Mouse (Mus musculus): ENCODE results near the gene Adamtsl2. TPM values are rescaled to one million over a fixed set of nuclear protein-coding genes. Genes with fewer than 3 reads are reported as not detected.

Gene Adamtsl2
- polyA plus RNA-seq, 2 experiments, result 0.25 to 0.47 TPM

DNA sequence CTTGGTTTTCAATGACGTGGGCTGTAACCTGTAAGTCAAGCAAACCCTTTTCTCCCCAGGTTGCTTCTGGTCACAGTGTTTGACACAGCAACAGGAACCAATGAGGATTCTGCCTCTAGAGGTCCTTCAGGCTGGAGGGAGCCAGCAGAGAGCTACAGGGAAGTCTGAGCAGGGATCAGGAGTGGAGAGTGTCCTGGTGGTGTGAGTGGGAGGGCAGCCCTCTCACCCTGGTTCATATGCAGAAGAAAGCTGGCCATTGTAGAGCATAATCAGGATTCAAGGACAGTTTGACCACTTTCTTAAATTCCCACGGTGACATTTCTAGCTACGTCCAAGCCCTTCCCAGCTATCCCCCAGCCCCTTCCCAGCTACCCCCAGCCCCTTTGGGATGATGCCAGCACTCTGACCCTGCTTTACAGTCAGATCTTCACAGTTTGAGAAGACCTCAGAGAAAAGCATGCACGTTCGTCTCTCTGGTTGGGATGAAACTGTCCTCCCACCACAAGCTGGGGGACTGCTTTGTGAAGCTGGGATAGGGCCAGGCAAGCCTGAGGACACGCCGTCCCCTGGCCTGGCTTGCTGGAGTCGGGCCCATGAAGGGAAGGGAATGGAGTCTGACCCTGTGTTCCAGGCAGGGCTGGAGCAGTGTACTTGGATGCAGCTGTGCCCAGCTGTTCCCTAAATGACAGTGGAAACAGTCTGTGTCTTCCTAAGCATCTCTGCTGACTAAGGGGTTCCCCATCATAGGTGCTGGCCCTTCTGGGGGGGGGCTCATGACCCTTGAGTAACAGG is 33.0 kb upstream of the Adamtsl2 start:
- no peak overlapping the region for H3K27ac ChIP-seq
- ATAC-seq (ENCODE audit: insufficient read depth), result no peak

DNA sequence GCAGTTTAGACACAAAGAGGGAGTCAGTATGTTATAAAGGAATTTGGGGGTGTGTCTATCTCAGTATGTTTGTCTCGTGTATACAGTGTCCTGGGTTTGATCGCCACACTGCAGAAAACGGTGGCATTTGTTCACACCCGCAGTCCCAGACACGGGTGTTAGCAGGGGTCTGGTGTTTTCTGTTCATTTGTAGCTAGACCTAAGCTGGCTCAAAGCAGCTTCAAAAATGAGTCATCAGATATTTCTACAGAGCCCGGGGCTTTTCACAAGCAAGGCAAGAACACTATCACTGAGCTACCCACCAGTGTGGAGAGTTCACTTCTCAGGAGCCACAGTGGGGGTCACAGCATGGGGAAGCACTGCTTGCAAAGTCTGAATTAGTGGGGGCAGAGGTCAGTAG is 29.8 kb upstream of the Adamtsl2 start:
- H3K9ac ChIP-seq (replicated peaks), result no peak overlapping the region
- no peak overlapping the region for H3K27ac ChIP-seq
- H3K36me3 ChIP-seq (replicated peaks; ENCODE audit: control insufficient read depth, insufficient read depth, low read depth), result no peaks in the 10 kb centered on the region
- H3K9me3 ChIP-seq (ENCODE audit: control insufficient read depth, low read length), result no peaks in the 10 kb centered on the region
- ATAC-seq (ENCODE audit: insufficient read depth), result no peak
- H3K4me2 ChIP-seq (ENCODE audit: low read depth), result no peak overlapping the region
- no peaks in the 10 kb centered on the region for H3K27me3 ChIP-seq (ENCODE audit: control insufficient read depth, insufficient read depth, low read length)
- no peak overlapping the region for H3K4me3 ChIP-seq (ENCODE audit: insufficient read depth in 1 of 2, low read depth in 2 of 2, low read length in 2 of 2)
- TF ChIP-seq EP300 (IDR thresholded peaks at IDR 0.05; ENCODE audit: low read depth) (no peak), CTCF (IDR thresholded peaks at IDR 0.05; ENCODE audit: low read depth) (no peak)
- no peak for DNase-seq (ENCODE audit: low read depth in 3 of 3, low spot score in 3 of 3)
- peaks cover 0 to 2% of the 10 kb centered on the region in 2 experiments; a peak in 2 of 4 replicates for H3K4me1 ChIP-seq (replicated peaks; ENCODE audit: control insufficient read depth in 2 of 2, insufficient read depth in 2 of 2, low read length in 1 of 2)
- WGBS (ENCODE audit: insufficient replicate concordance), result 54% methylated on average over 6 of the region's 6 CpGs

More for the DNA sequence above, 33.0 kb upstream of the Adamtsl2 start:
- no peak overlapping the region for H3K9ac ChIP-seq (replicated peaks)
- DNase-seq (ENCODE audit: low read depth in 3 of 3, low spot score in 3 of 3), result no peak
- peaks cover 0 to 9% of the 10 kb centered on the region in 2 experiments; a peak in 2 of 4 replicates for H3K4me1 ChIP-seq (replicated peaks; ENCODE audit: control insufficient read depth in 2 of 2, insufficient read depth in 2 of 2, low read length in 1 of 2)
- 47% methylated on average over 8 of the region's 8 CpGs for WGBS (ENCODE audit: insufficient replicate concordance)
- no peak overlapping the region for H3K4me2 ChIP-seq (ENCODE audit: low read depth)
- TF ChIP-seq EP300 (IDR thresholded peaks at IDR 0.05; ENCODE audit: low read depth) (no peak), CTCF (IDR thresholded peaks at IDR 0.05; ENCODE audit: low read depth) (no peak)
- H3K36me3 ChIP-seq (replicated peaks; ENCODE audit: control insufficient read depth, insufficient read depth, low read depth), result no peaks in the 10 kb centered on the region
- no peak overlapping the region for H3K4me3 ChIP-seq (ENCODE audit: insufficient read depth in 1 of 2, low read depth in 2 of 2, low read length in 2 of 2)
- H3K9me3 ChIP-seq (ENCODE audit: control insufficient read depth, low read length), result no peaks in the 10 kb centered on the region
- H3K27me3 ChIP-seq (ENCODE audit: control insufficient read depth, insufficient read depth, low read length), result no peaks in the 10 kb centered on the region

DNA sequence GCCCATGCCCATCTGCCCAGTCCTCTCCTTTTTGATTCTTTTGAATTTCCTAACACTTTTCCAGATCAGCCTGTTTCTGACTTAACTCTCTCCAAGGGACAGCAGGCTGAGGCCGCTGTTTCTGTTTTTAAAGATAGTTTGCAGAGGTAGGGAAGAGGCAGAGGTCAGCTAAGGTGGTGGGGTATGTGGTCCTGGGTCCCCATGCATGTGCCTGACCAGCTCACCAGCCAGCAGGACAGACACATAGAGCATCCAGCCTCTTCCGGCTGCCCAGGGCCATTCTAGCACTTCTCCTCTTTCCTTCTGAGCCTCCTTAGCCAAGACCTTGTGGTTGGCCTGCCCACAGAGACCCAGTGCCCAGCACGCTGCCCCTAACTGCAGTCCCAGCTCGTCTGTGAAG is 20.9 kb upstream of the Adamtsl2 start:
- WGBS (ENCODE audit: insufficient replicate concordance), result 28% methylated on average over 4 of the region's 4 CpGs
- Histone ChIP-seq H3K36me3 (replicated peaks; ENCODE audit: control insufficient read depth, insufficient read depth, low read depth) (no peaks in the 10 kb centered on the region), H3K4me1 (replicated peaks; ENCODE audit: control insufficient read depth in 2 of 2, insufficient read depth in 2 of 2, low read length in 1 of 2) (peaks cover 0 to 7% of the 10 kb centered on the region in 2 experiments; a peak in 1 of 4 replicates), H3K9me3 (ENCODE audit: control insufficient read depth, low read length) (no peaks in the 10 kb centered on the region), H3K9ac (replicated peaks) (no peak overlapping the region), H3K27me3 (ENCODE audit: control insufficient read depth, insufficient read depth, low read length) (no peaks in the 10 kb centered on the region), H3K4me3 (ENCODE audit: insufficient read depth in 1 of 2, low read depth in 2 of 2, low read length in 2 of 2) (no peak overlapping the region), H3K4me2 (ENCODE audit: low read depth) (no peak overlapping the region), H3K27ac (no peak overlapping the region)
- no peak for TF ChIP-seq CTCF (IDR thresholded peaks at IDR 0.05; ENCODE audit: low read depth)
- TF ChIP-seq EP300 (IDR thresholded peaks at IDR 0.05; ENCODE audit: low read depth), result no peak
- ATAC-seq (ENCODE audit: insufficient read depth), result no peak
- no peak for DNase-seq (ENCODE audit: low read depth in 3 of 3, low spot score in 3 of 3)

DNA sequence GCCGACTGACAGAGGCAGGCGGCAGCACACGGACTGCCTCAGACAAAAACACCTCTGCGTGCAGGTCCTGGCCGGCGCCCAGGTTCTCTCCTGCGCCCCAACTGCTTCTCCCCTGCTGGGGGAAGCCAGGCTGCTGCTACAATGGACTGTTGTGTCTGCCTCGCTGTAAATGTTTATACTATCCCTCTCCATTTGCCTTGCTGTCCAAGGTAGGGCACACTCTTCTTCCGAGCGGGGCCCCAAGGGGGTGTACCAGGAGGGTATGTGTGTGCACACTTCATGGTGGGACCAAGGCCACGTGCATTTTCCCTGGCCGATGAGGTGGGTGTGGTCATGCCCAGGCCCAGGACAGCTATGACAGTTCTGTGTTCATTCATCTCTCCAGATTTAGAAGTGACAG is 20.4 kb upstream of the Adamtsl2 start:
- H3K4me2 ChIP-seq (ENCODE audit: low read depth), result no peak overlapping the region
- H3K36me3 ChIP-seq (replicated peaks; ENCODE audit: control insufficient read depth, insufficient read depth, low read depth), result no peaks in the 10 kb centered on the region
- H3K9me3 ChIP-seq (ENCODE audit: control insufficient read depth, low read length), result no peaks in the 10 kb centered on the region
- no peak overlapping the region for H3K4me3 ChIP-seq (ENCODE audit: insufficient read depth in 1 of 2, low read depth in 2 of 2, low read length in 2 of 2)
- H3K27me3 ChIP-seq (ENCODE audit: control insufficient read depth, insufficient read depth, low read length), result no peaks in the 10 kb centered on the region
- 31% methylated on average over 12 of the region's 12 CpGs for WGBS (ENCODE audit: insufficient replicate concordance)
- H3K4me1 ChIP-seq (replicated peaks; ENCODE audit: control insufficient read depth in 2 of 2, insufficient read depth in 2 of 2, low read length in 1 of 2), result peaks cover 0 to 7% of the 10 kb centered on the region in 2 experiments; a peak in 1 of 4 replicates
- TF ChIP-seq CTCF (IDR thresholded peaks at IDR 0.05; ENCODE audit: low read depth) (no peak), EP300 (IDR thresholded peaks at IDR 0.05; ENCODE audit: low read depth) (no peak)
- no peak for DNase-seq (ENCODE audit: low read depth in 3 of 3, low spot score in 3 of 3)
- no peak overlapping the region for H3K9ac ChIP-seq (replicated peaks)
- H3K27ac ChIP-seq, result no peak overlapping the region
- ATAC-seq (ENCODE audit: insufficient read depth), result no peak

DNA sequence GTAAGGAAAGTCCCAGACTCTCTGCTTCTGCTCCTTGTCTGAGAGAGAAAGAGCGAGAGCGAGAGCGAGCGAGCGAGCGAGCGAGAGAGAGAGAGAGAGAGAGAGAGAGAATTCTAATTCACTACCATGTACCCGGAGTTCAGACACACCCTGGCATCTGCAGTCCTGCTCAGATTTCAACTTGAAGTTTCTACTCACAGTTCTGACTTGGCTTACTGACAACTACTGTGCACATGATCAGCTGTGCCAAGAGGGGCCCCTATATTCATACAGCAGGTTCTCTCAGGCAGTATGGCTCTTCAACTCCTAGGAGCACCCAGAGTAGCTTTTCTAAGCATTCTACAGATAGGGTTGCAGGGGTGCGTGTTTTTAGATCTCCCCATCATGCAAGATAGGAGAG is 20.0 kb upstream of the Adamtsl2 start:
- Histone ChIP-seq H3K27ac (no peak overlapping the region), H3K4me3 (ENCODE audit: insufficient read depth in 1 of 2, low read depth in 2 of 2, low read length in 2 of 2) (no peak overlapping the region), H3K4me1 (replicated peaks; ENCODE audit: control insufficient read depth in 2 of 2, insufficient read depth in 2 of 2, low read length in 1 of 2) (peaks cover 0 to 7% of the 10 kb centered on the region in 2 experiments; a peak in 1 of 4 replicates), H3K9ac (replicated peaks) (no peak overlapping the region), H3K27me3 (ENCODE audit: control insufficient read depth, insufficient read depth, low read length) (no peaks in the 10 kb centered on the region), H3K9me3 (ENCODE audit: control insufficient read depth, low read length) (no peaks in the 10 kb centered on the region), H3K4me2 (ENCODE audit: low read depth) (no peak overlapping the region), H3K36me3 (replicated peaks; ENCODE audit: control insufficient read depth, insufficient read depth, low read depth) (no peaks in the 10 kb centered on the region)
- ATAC-seq (ENCODE audit: insufficient read depth) (no peak), DNase-seq (ENCODE audit: low read depth in 3 of 3, low spot score in 3 of 3) (no peak)
- TF ChIP-seq EP300 (IDR thresholded peaks at IDR 0.05; ENCODE audit: low read depth), result no peak
- no peak for TF ChIP-seq CTCF (IDR thresholded peaks at IDR 0.05; ENCODE audit: low read depth)
- 71% methylated on average over 9 of the region's 9 CpGs for WGBS (ENCODE audit: insufficient replicate concordance)

All from liver, embryonic 14.5 days (tissue).